Mouse (Mus musculus) liver, embryonic 13.5 days (tissue): ENCODE results near the gene Ostf1. TPM values are rescaled to one million over a fixed set of nuclear protein-coding genes. Genes with fewer than 3 reads are reported as not detected.

Experiments used
- ATAC-seq: fragments of 200-750 bp; cut with Nextera tagmentation; 2 replicates; pipeline ENCODE4 v1.8.0; 2017; ENCODE audit warnings: low read depth, mild to moderate bottlenecking, moderate number of reproducible peaks, moderate library complexity
- DNase-seq: peaks from one replicate; pipeline ENCODE4 v3.0.0; 2022
- H3K27ac ChIP-seq: fragments of 300-500 bp; sonication (generic); 2 replicates; pipeline ENCODE4 v1.5.1; 2015; ENCODE audit warnings: moderate library complexity, mild to moderate bottlenecking, inconsistent platforms
- H3K27me3 ChIP-seq: fragments of 300-500 bp; sonication (generic); 2 replicates; pipeline ENCODE4 v1.6.1; 2015; ENCODE audit warnings: mild to moderate bottlenecking, inconsistent platforms
- H3K36me3 ChIP-seq: fragments of 300-500 bp; sonication (generic); 2 replicates; pipeline ENCODE4 v1.6.1; 2015; ENCODE audit warnings: mild to moderate bottlenecking, inconsistent platforms
- H3K4me1 ChIP-seq: fragments of 300-500 bp; sonication (generic); replicated peaks from 2 replicates; pipeline ENCODE4 v1.6.1; 2015; ENCODE audit warnings: inconsistent platforms
- H3K4me2 ChIP-seq: fragments of 300-500 bp; sonication (generic); 2 replicates; pipeline ENCODE4 v1.6.1; 2015; ENCODE audit warnings: inconsistent platforms, mild to moderate bottlenecking, moderate library complexity
- H3K4me3 ChIP-seq: fragments of 300-500 bp; sonication (generic); replicated peaks from 2 replicates; pipeline ENCODE4 v1.5.1; 2015; ENCODE audit warnings: mild to moderate bottlenecking, inconsistent platforms
- H3K9ac ChIP-seq: fragments of 300-500 bp; sonication (generic); 2 replicates; pipeline ENCODE4 v1.6.1; 2015; ENCODE audit warnings: mild to moderate bottlenecking, inconsistent platforms
- H3K9me3 ChIP-seq: fragments of 300-500 bp; sonication (generic); replicated peaks from 2 replicates; pipeline ENCODE4 v1.6.1; 2016; ENCODE audit warnings: inconsistent platforms
- WGBS: fragments of 180-500 bp; shearing (Covaris S2); methylation state at CpG from one replicate; pipeline ENCODE4 v1.1.7; 2015; ENCODE audit not compliant: insufficient replicate concordance; 5-methylcytosine and 5-hydroxymethylcytosine counted together
- polyA plus RNA-seq: library from polyadenylated mRNA; unstranded; fragments of >200 nt; fragmentation: Nextera tagmentation; extraction: Ambion mirVana; gene quantifications from 2 replicates; pipeline ENCODE4 v1.2.1, GENCODE M21; 2015

Gene Ostf1
- polyA plus RNA-seq, 1 experiment from 2014 or later: 63.7 TPM

DNA sequence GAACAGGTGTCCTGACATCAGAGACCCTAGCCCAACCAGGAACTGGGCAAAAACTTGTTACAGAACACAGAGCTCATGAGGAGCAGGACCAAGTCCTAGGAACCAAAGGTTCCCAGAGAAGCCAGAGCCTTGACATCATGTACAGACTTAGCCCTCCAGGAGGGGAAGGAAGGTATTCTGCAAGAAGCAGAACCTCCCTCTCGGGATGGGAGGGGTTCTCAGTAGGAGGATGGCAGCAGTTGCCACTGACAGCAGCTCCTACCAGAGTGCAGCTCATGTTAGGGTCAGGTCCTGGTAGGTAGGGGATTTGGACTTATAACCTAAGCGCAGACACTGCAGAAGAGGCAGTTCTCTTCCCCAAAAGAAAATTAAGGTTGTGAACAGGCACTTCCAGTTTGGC lies 7.7 kb downstream of the Ostf1 start:
- ATAC-seq: no peak
- Histone ChIP-seq H3K4me2 (no peak overlapping the region), H3K9me3 (no peaks in the 10 kb centered on the region), H3K27ac (no peak overlapping the region), H3K9ac (no peak overlapping the region), H3K4me1 (peaks cover 23% of the 10 kb centered on the region; the same call in 1 of the 2 replicates), H3K36me3 (no peaks in the 10 kb centered on the region), H3K27me3 (no peaks in the 10 kb centered on the region), H3K4me3 (no peak overlapping the region)
- WGBS: 50% methylated on average over 2 of the region's 2 CpGs
- DNase-seq: no peak

DNA sequence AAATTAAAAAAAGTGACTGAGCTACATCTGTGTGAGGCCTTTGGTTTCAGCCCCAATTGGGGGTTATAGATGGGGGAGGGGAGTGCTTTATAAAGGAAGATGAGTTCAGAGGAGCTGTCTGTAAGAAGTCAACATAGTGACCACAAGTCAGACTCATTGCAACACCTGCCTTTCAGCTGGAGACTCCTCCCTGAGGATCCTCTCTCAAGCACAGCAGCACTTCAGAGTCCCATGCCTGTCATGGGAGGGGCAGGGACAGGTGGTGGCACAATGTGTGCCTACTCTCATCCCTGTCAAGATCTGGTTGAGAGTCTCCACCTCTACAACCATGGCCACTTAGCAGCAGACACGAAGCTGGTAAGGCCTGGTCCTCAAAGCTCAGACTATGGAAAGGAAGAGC lies 11.9 kb downstream of the Ostf1 start:
- WGBS: 57% methylated on average over 1 of the region's 1 CpGs
- H3K4me2 ChIP-seq: no peak overlapping the region
- H3K27ac ChIP-seq: no peak overlapping the region
- H3K27me3 ChIP-seq: no peaks in the 10 kb centered on the region
- DNase-seq (no peak), ATAC-seq (no peak)
- H3K4me1 ChIP-seq: peaks cover 38% of the 10 kb centered on the region
- no peak overlapping the region for H3K4me3 ChIP-seq
- H3K36me3 ChIP-seq: no peaks in the 10 kb centered on the region
- no peaks in the 10 kb centered on the region for H3K9me3 ChIP-seq
- H3K9ac ChIP-seq: no peak overlapping the region

- ATAC-seq (no peak), DNase-seq (no peak)
- Histone ChIP-seq H3K27ac (no peak overlapping the region), H3K4me2 (no peak overlapping the region), H3K27me3 (no peaks in the 10 kb centered on the region), H3K4me3 (no peak overlapping the region), H3K36me3 (no peaks in the 10 kb centered on the region), H3K9ac (no peak overlapping the region), H3K9me3 (no peaks in the 10 kb centered on the region), H3K4me1 (peaks cover 37% of the 10 kb centered on the region)
- WGBS: 61% methylated on average over 5 of the region's 5 CpGs
Observed at GRCm38 (mm10) chr19:18619060-18619459, 12.6 kb downstream of the Ostf1 start.

GRCm38 (mm10) chr19:18617504-18617903 lies 14.1 kb downstream of the Ostf1 start:
- Histone ChIP-seq H3K27ac (no peak overlapping the region), H3K4me2 (no peak overlapping the region), H3K9me3 (no peaks in the 10 kb centered on the region), H3K4me1 (peaks cover 37% of the 10 kb centered on the region), H3K36me3 (no peaks in the 10 kb centered on the region), H3K9ac (no peak overlapping the region), H3K27me3 (no peaks in the 10 kb centered on the region), H3K4me3 (no peak overlapping the region)
- ATAC-seq (no peak), DNase-seq (no peak)
- 73% methylated on average over 1 of the region's 1 CpGs for WGBS

GRCm38 (mm10) chr19:18615680-18616240 lies 15.9 kb downstream of the Ostf1 start:
- H3K27ac ChIP-seq: no peak overlapping the region; the same call in 1 of the 2 replicates

DNA sequence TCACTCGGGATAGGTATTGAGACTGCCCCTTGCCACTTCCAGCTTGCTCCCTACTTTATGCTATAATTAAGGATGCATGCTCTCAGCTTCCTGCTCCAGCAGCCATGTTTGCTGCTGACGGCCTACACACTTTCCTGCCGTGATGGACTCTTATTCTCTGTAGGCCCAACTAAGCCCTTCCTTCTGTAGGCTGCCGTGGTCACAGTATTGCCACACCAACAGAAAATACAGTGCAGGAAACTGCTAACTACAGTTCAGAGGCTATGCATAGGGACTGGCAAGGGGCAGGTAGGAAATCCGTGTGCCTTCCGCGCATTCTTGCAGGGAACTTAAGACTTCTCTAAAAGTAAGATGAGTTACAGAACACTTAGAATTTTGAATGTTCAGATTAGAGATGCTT lies 17.3 kb downstream of the Ostf1 start:
- Histone ChIP-seq H3K27me3 (no peaks in the 10 kb centered on the region), H3K27ac (no peak overlapping the region), H3K36me3 (no peaks in the 10 kb centered on the region), H3K4me3 (no peak overlapping the region), H3K9me3 (no peaks in the 10 kb centered on the region), H3K4me1 (peaks cover 29% of the 10 kb centered on the region), H3K4me2 (no peak overlapping the region), H3K9ac (no peak overlapping the region)
- ATAC-seq: no peak
- WGBS: 67% methylated on average over 7 of the region's 7 CpGs
- DNase-seq: no peak

More at GRCm38 (mm10) chr19:18615680-18616240, 15.9 kb downstream of the Ostf1 start:
- Histone ChIP-seq H3K27me3 (no peaks in the 10 kb centered on the region), H3K4me1 (peaks cover 37% of the 10 kb centered on the region), H3K4me3 (no peak overlapping the region), H3K9ac (no peak overlapping the region), H3K4me2 (no peak overlapping the region), H3K9me3 (no peaks in the 10 kb centered on the region), H3K36me3 (no peaks in the 10 kb centered on the region)
- DNase-seq (no peak), ATAC-seq (no peak)
- WGBS: 53% methylated on average over 9 of the region's 9 CpGs

DNA sequence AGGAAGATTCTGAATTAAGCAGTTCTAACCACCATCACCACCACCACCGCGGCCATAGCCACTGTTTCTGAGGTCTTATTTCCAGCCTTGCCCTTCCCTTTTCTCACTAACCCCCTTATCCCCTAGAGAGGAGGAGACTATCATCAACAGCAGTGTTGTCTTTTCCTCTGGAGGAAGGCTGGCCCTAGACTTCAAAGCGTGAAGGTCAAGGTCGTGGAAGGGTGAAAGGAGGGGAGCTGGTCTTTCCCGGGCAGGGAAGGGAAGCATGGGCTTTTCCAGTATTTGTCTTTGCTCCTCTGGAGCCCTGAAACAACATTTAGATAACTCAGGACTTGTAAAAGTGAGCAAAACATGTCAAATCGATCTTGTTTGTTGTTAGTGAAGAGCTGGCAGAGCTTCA lies 22.6 kb downstream of the Ostf1 start:
- ATAC-seq (no peak), DNase-seq (no peak)
- no peak overlapping the region for H3K9ac ChIP-seq
- 46% methylated on average over 6 of the region's 6 CpGs for WGBS
- no peaks in the 10 kb centered on the region for H3K9me3 ChIP-seq
- no peaks in the 10 kb centered on the region for H3K27me3 ChIP-seq
- H3K4me3 ChIP-seq: no peak overlapping the region
- peaks cover 25% of the 10 kb centered on the region for H3K4me1 ChIP-seq
- no peak overlapping the region for H3K4me2 ChIP-seq
- no peak overlapping the region for H3K27ac ChIP-seq
- H3K36me3 ChIP-seq: no peaks in the 10 kb centered on the region

GRCm38 (mm10) chr19:18607907-18608306 lies 23.7 kb downstream of the Ostf1 start:
- 41% methylated on average over 7 of the region's 7 CpGs for WGBS
- DNase-seq (no peak), ATAC-seq (no peak)
- Histone ChIP-seq H3K4me1 (peaks cover 28% of the 10 kb centered on the region), H3K9me3 (no peaks in the 10 kb centered on the region), H3K27me3 (no peaks in the 10 kb centered on the region), H3K4me3 (no peak overlapping the region), H3K4me2 (no peak overlapping the region), H3K36me3 (0 out of 2 replicates have a peak, but pooled peaks cover 3% of the 10 kb centered on the region), H3K9ac (no peak overlapping the region), H3K27ac (no peak overlapping the region)

- Histone ChIP-seq H3K27ac (no peak overlapping the region), H3K4me1 (peaks cover 14% of the 10 kb centered on the region), H3K36me3 (peaks cover 10% of the 10 kb centered on the region; the same call in 1 of the 2 replicates), H3K4me3 (no peak overlapping the region), H3K27me3 (no peaks in the 10 kb centered on the region), H3K9me3 (no peaks in the 10 kb centered on the region), H3K9ac (no peak overlapping the region), H3K4me2 (no peak overlapping the region)
- ATAC-seq (peak; percentile 29; the same call in 1 of the 2 replicates), DNase-seq (no peak)
- 78% methylated on average over 6 of the region's 6 CpGs for WGBS
Observed at GRCm38 (mm10) chr19:18603011-18603410, 28.6 kb downstream of the Ostf1 start.

DNA sequence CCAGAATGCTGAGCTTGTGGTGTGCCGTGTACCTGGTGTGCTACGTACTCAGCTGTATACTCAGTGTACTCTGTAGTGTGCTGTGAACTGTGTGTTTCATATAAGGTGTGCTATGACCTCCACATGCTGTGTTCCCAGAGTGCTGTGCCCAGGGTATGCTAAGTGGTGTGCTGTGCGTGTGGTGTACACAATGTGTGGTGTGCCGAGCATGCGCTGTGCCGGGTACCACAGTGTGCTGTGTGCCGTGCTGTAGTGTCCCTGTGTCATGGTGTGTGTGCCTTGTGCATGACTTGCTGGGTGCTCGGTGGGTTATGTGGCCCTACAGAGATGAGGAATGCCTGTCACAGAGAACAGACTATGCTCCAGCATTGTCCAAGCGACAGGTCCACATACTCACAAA lies 31.0 kb downstream of the Ostf1 start:
- DNase-seq: no peak
- no peak overlapping the region for H3K27ac ChIP-seq
- no peak overlapping the region for H3K4me3 ChIP-seq
- H3K9ac ChIP-seq: no peak overlapping the region
- peaks cover 10% of the 10 kb centered on the region; the same call in 1 of the 2 replicates for H3K36me3 ChIP-seq
- no peak for ATAC-seq
- H3K4me2 ChIP-seq: no peak overlapping the region
- H3K4me1 ChIP-seq: 0 out of 2 replicates have a peak, but pooled peaks cover 10% of the 10 kb centered on the region
- WGBS: 90% methylated on average over 9 of the region's 9 CpGs
- no peaks in the 10 kb centered on the region for H3K27me3 ChIP-seq
- H3K9me3 ChIP-seq: no peaks in the 10 kb centered on the region

GRCm38 (mm10) chr19:18599650-18600049 lies 32.0 kb downstream of the Ostf1 start:
- no peak overlapping the region for H3K4me2 ChIP-seq
- H3K9ac ChIP-seq: no peak overlapping the region
- 80% methylated on average over 5 of the region's 5 CpGs for WGBS
- H3K4me3 ChIP-seq: no peak overlapping the region
- ATAC-seq (no peak), DNase-seq (no peak)
- 0 out of 2 replicates have a peak, but pooled peaks cover 14% of the 10 kb centered on the region for H3K4me1 ChIP-seq
- H3K27ac ChIP-seq: no peak overlapping the region
- no peaks in the 10 kb centered on the region for H3K9me3 ChIP-seq
- H3K36me3 ChIP-seq: peaks cover 10% of the 10 kb centered on the region; the same call in 1 of the 2 replicates
- H3K27me3 ChIP-seq: no peaks in the 10 kb centered on the region

GRCm38 (mm10) chr19:18599051-18599450 lies 32.6 kb downstream of the Ostf1 start:
- ATAC-seq (no peak), DNase-seq (no peak)
- no peak overlapping the region for H3K4me2 ChIP-seq
- peaks cover 10% of the 10 kb centered on the region; the same call in 1 of the 2 replicates for H3K36me3 ChIP-seq
- H3K9me3 ChIP-seq: no peaks in the 10 kb centered on the region
- H3K27me3 ChIP-seq: no peaks in the 10 kb centered on the region
- H3K27ac ChIP-seq: no peak overlapping the region
- no peak overlapping the region for H3K4me3 ChIP-seq
- H3K4me1 ChIP-seq: 0 out of 2 replicates have a peak, but pooled peaks cover 14% of the 10 kb centered on the region
- no peak overlapping the region for H3K9ac ChIP-seq
- WGBS: 75% methylated on average over 8 of the region's 8 CpGs
